Mouse (Mus musculus) yolk sac, embryonic 10.5 days (tissue): Measurements from ENCODE around the gene Pcp4l1.

Experiments used
- DNase-seq: peaks from one replicate; pipeline ENCODE4 v3.0.0-alpha.2; 2017; ENCODE audit warnings: low spot score

Pcp4l1 gene

GRCm38 (mm10) chr1:171135600-171135999 lies 60.5 kb downstream of the Pcp4l1 start:
- DNase-seq: no peak

GRCm38 (mm10) chr1:171130971-171131370 lies 65.1 kb downstream of the Pcp4l1 start:
- DNase-seq: no peak

- no peak for DNase-seq
Measured at GRCm38 (mm10) chr1:171129251-171129650, 66.8 kb downstream of the Pcp4l1 start.

GRCm38 (mm10) chr1:171124398-171124797 lies 71.7 kb downstream of the Pcp4l1 start:
- DNase-seq: no peak
